Mouse (Mus musculus) G1E (cell line): ENCODE results near the gene Cdhr3.

Experiments used
- CTCF ChIP-seq: IDR thresholded peaks from 2 replicates; pipeline ENCODE4 v1.5.1; 2012; ENCODE audit warnings: low read depth, low read length, inconsistent platforms, mixed read lengths
- GATA1 ChIP-seq: IDR thresholded peaks from 2 replicates; pipeline ENCODE4 v1.6.1; 2012; ENCODE audit warnings: borderline replicate concordance, low read length, inconsistent platforms, mixed read lengths
- GATA2 ChIP-seq: IDR thresholded peaks from 2 replicates; pipeline ENCODE4 v1.6.1; 2012; ENCODE audit warnings: low read depth, low read length, inconsistent platforms, borderline replicate concordance
- TAL1 ChIP-seq: conservative IDR thresholded peaks from 2 replicates; pipeline ENCODE4 v1.6.1; 2012; ENCODE audit warnings: low read depth, low read length, inconsistent platforms, mixed read lengths

DNA sequence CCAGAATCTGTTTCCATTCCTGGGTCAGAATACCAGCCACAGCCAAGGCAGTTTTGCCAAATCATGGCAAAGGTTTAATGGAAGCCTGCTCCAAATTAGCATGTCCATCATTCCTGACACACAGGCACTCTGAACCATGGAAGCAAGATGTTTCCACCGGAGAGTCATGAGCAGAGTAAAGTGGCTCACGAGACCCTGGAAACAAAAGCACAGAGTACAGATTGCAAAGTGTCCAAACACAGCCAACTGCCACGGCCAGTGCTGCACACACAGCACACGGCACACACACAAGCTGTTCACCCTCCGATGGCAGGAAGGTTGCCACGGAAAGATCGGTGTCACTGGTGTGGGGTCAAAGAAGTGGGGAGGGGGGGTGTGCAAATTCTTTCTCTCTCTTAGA is 36.0 kb upstream of the Cdhr3 start:
- TF ChIP-seq CTCF: no peak
- no peak for TF ChIP-seq GATA2
- TF ChIP-seq GATA1: no peak
- no peak for TF ChIP-seq TAL1
